Mouse (Mus musculus): ENCODE results near the gene Itpkc. TPM values are rescaled to one million over a fixed set of nuclear protein-coding genes. Genes with fewer than 3 reads are reported as not detected.
A peak's percentile ranks its signal among the peaks of the same experiment; 100 is the strongest.

The Itpkc gene
- polyA plus RNA-seq, 1 experiment, result 6.8 TPM

DNA sequence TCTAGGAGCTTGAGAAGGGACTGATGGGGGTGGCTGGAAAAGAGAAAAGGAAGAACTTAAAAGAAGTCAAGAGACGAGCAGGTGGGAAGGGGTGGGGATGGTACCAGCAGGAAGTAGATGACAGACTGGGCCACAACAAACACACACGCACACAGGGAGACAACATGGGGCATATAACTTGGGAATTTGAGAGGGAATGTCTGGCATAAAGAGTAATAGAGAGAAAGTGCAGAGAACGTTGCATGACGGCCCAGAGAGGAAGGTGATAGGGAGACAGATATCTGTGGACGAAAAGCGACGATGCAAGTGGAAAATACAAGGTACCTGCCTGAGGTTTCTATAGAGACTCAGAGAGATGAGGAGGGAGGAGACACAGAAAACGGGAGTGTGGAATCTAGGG lies 62.8 kb downstream of the Itpkc start:
- Histone ChIP-seq H3K36me3 (ENCODE audit: control insufficient read depth, insufficient read depth, low read length) (no peaks in the 10 kb centered on the region; the same call in 1 of the 2 replicates), H3K27ac (ENCODE audit: insufficient read depth, low read depth, low read length) (peak overlapping the region; percentile 97), H3K4me1 (ENCODE audit: control insufficient read depth, insufficient read depth, low read length) (peaks cover 39% of the 10 kb centered on the region), H3K27me3 (replicated peaks; ENCODE audit: control insufficient read depth, insufficient read depth, low read length) (no peaks in the 10 kb centered on the region), H3K4me3 (ENCODE audit: insufficient read depth, low read depth, low read length) (peak overlapping the region; percentile 93)
- TF ChIP-seq CTCF (conservative IDR thresholded peaks at IDR 0.05; ENCODE audit: insufficient read depth, insufficient read length, low read depth, low read length) (no peak), POLR2A (IDR thresholded peaks at IDR 0.05; ENCODE audit: low read depth, low read length) (no peak)
- WGBS, result 0% methylated on average over 8 of the region's 8 CpGs
- DNase-seq, result no peak

DNA sequence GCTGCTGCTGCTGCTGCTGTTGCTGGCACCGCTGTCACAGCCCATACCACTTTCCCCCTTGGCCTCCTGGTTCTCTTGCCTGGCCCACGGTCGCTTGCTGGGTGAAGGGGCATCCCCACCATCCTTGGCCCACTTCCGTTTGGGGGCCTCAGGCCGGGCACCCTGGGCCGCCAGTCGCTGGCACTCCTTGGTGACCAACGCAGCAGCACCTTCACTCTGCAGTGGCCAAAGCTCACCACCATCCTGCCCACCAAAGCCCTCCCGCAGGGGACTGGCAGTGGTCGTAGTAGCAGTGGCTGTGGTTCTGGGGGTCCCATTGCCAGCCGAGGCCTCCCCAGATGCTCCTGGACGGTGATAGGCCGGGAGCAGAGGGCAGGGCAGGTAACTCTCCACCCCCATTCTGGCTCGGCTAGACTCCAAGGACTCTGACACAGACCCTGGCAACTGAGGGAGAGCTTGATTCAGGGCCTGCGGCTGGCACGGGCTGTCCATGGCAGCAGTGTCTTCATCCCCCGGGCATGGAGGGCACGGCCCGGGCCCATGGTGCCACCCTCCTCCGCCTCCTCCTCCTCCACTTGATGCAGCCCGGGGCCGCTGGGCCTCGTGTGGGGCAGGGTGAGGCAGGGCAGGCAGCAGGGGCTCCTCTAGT lies 63.3 kb downstream of the Itpkc start:
- Histone ChIP-seq H3K27me3 (replicated peaks; ENCODE audit: control insufficient read depth, insufficient read depth, low read length) (no peaks in the 10 kb centered on the region), H3K4me3 (ENCODE audit: insufficient read depth, low read depth, low read length) (peak overlapping the region; percentile 93), H3K36me3 (ENCODE audit: control insufficient read depth, insufficient read depth, low read length) (no peaks in the 10 kb centered on the region; the same call in 1 of the 2 replicates), H3K4me1 (ENCODE audit: control insufficient read depth, insufficient read depth, low read length) (peaks cover 43% of the 10 kb centered on the region), H3K27ac (ENCODE audit: insufficient read depth, low read depth, low read length) (peak overlapping the region; percentile 97)
- 39% methylated on average over 23 of the region's 23 CpGs for WGBS
- TF ChIP-seq CTCF (conservative IDR thresholded peaks at IDR 0.05; ENCODE audit: insufficient read depth, insufficient read length, low read depth, low read length) (no peak), POLR2A (IDR thresholded peaks at IDR 0.05; ENCODE audit: low read depth, low read length) (no peak)
- peak; percentile 67 for DNase-seq

DNA sequence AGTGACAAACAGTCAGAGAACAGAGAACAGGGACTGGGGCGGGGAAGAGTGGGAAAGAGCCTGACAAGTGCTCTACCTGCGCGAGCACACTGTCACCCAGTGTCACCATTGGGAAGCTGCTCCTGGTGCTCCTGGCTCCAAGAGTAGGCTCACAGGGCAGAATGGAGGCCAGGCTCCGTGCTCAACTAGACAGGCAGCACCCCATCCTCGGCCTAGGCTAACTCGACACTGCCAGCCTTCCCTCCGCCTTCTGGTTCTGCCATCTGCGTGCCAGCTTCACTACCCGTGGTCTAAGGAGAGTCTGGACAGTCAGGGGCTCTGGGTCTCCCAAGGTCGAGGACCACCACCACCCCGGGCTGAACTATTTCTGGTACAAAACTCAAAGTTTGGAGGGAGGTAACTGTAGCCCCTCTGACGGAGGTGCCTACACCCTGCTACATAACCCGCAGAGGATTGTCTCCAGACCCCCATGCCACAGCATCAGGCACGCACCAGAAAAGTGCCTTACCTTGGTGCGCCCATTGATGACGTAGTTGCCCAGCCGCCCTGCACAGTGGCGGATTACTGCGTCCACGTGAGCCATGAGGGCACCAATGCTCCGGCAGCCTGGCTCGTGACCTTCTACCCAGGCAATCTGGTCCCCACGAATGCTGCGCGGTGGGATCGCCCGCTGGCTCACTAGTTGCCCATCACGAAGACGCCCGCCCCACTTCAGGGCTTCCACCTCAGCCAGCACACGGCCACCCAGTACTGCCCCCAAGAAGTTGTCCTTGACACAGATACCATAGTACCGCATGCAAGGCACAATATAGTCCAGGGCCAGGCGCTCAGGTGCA lies 64.1 kb downstream of the Itpkc start:
- TF ChIP-seq POLR2A (IDR thresholded peaks at IDR 0.05; ENCODE audit: low read depth, low read length) (no peak), CTCF (conservative IDR thresholded peaks at IDR 0.05; ENCODE audit: insufficient read depth, insufficient read length, low read depth, low read length) (no peak)
- peak overlapping the region; percentile 9; the same call in 1 of the 2 replicates for H3K4me3 ChIP-seq (ENCODE audit: insufficient read depth, low read depth, low read length)
- H3K27ac ChIP-seq (ENCODE audit: insufficient read depth, low read depth, low read length), result peak overlapping the region; percentile 39
- H3K4me1 ChIP-seq (ENCODE audit: control insufficient read depth, insufficient read depth, low read length), result peaks cover 44% of the 10 kb centered on the region
- 77% methylated on average over 33 of the region's 33 CpGs for WGBS
- H3K27me3 ChIP-seq (replicated peaks; ENCODE audit: control insufficient read depth, insufficient read depth, low read length), result no peaks in the 10 kb centered on the region
- H3K36me3 ChIP-seq (ENCODE audit: control insufficient read depth, insufficient read depth, low read length), result no peaks in the 10 kb centered on the region; the same call in 1 of the 2 replicates
- peak; percentile 42 for DNase-seq

DNA sequence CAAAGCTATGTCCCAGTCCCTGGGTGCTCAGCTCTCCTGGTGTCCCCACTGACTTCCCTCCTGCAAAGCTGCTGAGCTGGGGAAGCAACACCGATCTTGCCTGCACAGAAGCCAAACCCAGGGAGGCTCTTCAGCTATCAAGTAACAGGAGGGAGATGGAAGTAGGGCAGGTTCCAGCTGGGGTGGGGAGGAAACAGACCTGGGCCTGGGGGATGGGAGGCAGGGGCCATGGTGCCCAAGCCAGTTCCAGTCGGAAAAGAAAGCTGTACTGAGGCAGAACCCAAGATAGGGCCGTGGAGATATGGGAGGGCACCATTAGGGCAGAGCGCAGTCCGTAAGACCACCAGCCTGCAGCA lies 65.0 kb downstream of the Itpkc start:
- 46% methylated on average over 5 of the region's 5 CpGs for WGBS
- no peaks in the 10 kb centered on the region for H3K27me3 ChIP-seq (replicated peaks; ENCODE audit: control insufficient read depth, insufficient read depth, low read length)
- TF ChIP-seq CTCF (conservative IDR thresholded peaks at IDR 0.05; ENCODE audit: insufficient read depth, insufficient read length, low read depth, low read length), result no peak
- TF ChIP-seq POLR2A (IDR thresholded peaks at IDR 0.05; ENCODE audit: low read depth, low read length), result no peak
- H3K4me1 ChIP-seq (ENCODE audit: control insufficient read depth, insufficient read depth, low read length), result peaks cover 42% of the 10 kb centered on the region
- no peak overlapping the region for H3K27ac ChIP-seq (ENCODE audit: insufficient read depth, low read depth, low read length)
- DNase-seq, result no peak
- H3K36me3 ChIP-seq (ENCODE audit: control insufficient read depth, insufficient read depth, low read length), result no peaks in the 10 kb centered on the region; the same call in 1 of the 2 replicates
- no peak overlapping the region for H3K4me3 ChIP-seq (ENCODE audit: insufficient read depth, low read depth, low read length)

DNA sequence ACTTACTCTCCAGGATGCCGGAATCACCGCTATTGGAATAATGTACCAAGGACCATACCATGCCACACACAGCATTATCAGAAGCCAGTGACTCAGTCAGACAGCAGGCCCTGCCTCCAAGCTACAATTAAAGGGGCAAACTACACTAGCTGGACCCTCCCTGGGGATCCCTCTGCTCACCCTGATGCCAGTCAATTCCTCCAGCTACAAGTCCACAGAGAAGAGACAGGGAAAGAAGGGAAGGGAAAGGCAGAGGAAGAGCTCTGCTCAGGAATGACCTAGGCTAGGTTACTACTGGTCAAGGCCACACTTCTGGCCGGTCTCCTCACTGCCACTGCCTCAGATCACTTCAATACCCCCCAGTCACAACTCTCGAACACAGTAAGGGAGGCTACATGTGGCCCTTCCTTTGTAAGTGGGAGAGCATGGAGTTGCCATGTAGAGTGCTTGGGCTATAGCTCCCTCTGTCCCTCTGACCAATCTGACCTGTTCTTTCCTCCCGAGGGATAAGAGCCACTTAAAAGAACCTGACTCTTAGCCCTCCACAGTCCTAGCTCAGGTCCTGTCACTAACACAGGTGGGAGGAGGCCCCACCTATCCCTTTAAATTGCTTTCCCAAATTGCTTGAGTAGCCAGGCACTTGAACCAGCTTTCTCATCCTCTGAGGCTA lies 65.5 kb downstream of the Itpkc start:
- H3K27ac ChIP-seq (ENCODE audit: insufficient read depth, low read depth, low read length), result no peak overlapping the region
- 61% methylated on average over 5 of the region's 5 CpGs for WGBS
- H3K4me3 ChIP-seq (ENCODE audit: insufficient read depth, low read depth, low read length), result no peak overlapping the region
- no peaks in the 10 kb centered on the region; the same call in 1 of the 2 replicates for H3K36me3 ChIP-seq (ENCODE audit: control insufficient read depth, insufficient read depth, low read length)
- no peak for DNase-seq
- no peak for TF ChIP-seq POLR2A (IDR thresholded peaks at IDR 0.05; ENCODE audit: low read depth, low read length)
- H3K4me1 ChIP-seq (ENCODE audit: control insufficient read depth, insufficient read depth, low read length), result peaks cover 37% of the 10 kb centered on the region
- H3K27me3 ChIP-seq (replicated peaks; ENCODE audit: control insufficient read depth, insufficient read depth, low read length), result no peaks in the 10 kb centered on the region

DNA sequence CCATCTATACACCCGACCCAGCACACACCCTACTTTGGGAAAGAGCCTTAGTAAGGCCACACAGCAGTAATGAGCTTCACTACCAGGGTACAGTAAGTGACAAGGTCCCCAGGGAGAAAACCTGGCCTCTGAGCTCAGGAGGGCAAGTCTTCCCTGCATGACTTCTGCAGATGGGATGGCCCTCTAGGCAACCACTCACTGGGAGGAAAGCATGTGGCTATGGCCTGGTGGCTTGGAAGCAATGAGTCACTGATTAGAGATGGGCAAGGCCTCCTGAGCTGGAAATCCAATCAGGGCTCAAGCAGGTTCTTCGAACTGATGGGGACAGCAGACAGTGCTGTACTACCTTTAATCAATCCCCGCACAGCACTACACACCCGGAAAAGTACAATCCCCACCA lies 66.7 kb downstream of the Itpkc start:
- H3K36me3 ChIP-seq (ENCODE audit: control insufficient read depth, insufficient read depth, low read length), result no peaks in the 10 kb centered on the region; the same call in 1 of the 2 replicates
- 64% methylated on average over 4 of the region's 4 CpGs for WGBS
- no peaks in the 10 kb centered on the region for H3K27me3 ChIP-seq (replicated peaks; ENCODE audit: control insufficient read depth, insufficient read depth, low read length)
- H3K4me1 ChIP-seq (ENCODE audit: control insufficient read depth, insufficient read depth, low read length), result peaks cover 31% of the 10 kb centered on the region
- TF ChIP-seq POLR2A (IDR thresholded peaks at IDR 0.05; ENCODE audit: low read depth, low read length), result no peak
- no peak for TF ChIP-seq CTCF (conservative IDR thresholded peaks at IDR 0.05; ENCODE audit: insufficient read depth, insufficient read length, low read depth, low read length)
- no peak overlapping the region for H3K4me3 ChIP-seq (ENCODE audit: insufficient read depth, low read depth, low read length)
- H3K27ac ChIP-seq (ENCODE audit: insufficient read depth, low read depth, low read length), result no peak overlapping the region
- DNase-seq, result peak; percentile 26

DNA sequence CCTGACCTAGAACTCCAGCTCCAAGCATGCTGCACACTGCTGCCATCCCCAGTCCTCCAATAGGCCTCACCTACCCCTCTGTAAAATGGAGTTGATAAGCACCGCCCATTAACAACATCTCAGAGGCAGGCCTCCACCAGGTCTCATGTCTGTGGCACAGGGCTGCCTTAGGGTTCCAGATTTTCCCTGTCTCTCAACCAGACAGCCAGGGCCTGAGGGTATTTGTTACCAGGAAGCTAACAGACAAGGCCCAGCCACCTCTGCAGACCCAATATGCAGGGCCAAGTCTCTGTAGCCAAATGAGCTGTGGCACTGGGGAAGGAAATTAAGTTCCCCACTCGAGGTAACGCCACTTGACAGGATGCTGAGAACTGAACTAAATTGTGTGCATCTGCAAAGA lies 67.5 kb downstream of the Itpkc start:
- Histone ChIP-seq H3K27me3 (replicated peaks; ENCODE audit: control insufficient read depth, insufficient read depth, low read length) (no peaks in the 10 kb centered on the region), H3K4me1 (ENCODE audit: control insufficient read depth, insufficient read depth, low read length) (peaks cover 31% of the 10 kb centered on the region), H3K27ac (ENCODE audit: insufficient read depth, low read depth, low read length) (no peak overlapping the region), H3K4me3 (ENCODE audit: insufficient read depth, low read depth, low read length) (no peak overlapping the region), H3K36me3 (ENCODE audit: control insufficient read depth, insufficient read depth, low read length) (no peaks in the 10 kb centered on the region; the same call in 1 of the 2 replicates)
- DNase-seq, result no peak
- no peak for TF ChIP-seq CTCF (conservative IDR thresholded peaks at IDR 0.05; ENCODE audit: insufficient read depth, insufficient read length, low read depth, low read length)
- TF ChIP-seq POLR2A (IDR thresholded peaks at IDR 0.05; ENCODE audit: low read depth, low read length), result no peak
- 78% methylated on average over 3 of the region's 3 CpGs for WGBS

Measured in kidney, adult 2 months (tissue).